Mouse (Mus musculus) ovary, adult 10 weeks (tissue): ENCODE results near the gene Zbtb41. TPM values are rescaled to one million over a fixed set of nuclear protein-coding genes. Genes with fewer than 3 reads are reported as not detected.

Experiments used
- polyA plus RNA-seq: library from polyadenylated mRNA; stranded (reverse); fragments of 350-450 nt; fragmentation: Illumina TruSeq; extraction: RNeasy Lipid Tissue Mini Kit (QIAGEN cat#74804); gene quantifications from one replicate; pipeline ENCODE4 v1.2.3, GENCODE M21; 2014

Gene Zbtb41
- 102 TPM for polyA plus RNA-seq

GRCm38 (mm10) chr1:139421875-139422791 is at the start of gene Zbtb41:
TSS of gene Zbtb41 (plus strand) at chr1:139422288.

GRCm38 (mm10) chr1:139376638-139377286 is 45.3 kb upstream of the Zbtb41 start, which contains the start of gene Crb1:
TSS of gene Crb1 (minus strand) at chr1:139377100.

DNA sequence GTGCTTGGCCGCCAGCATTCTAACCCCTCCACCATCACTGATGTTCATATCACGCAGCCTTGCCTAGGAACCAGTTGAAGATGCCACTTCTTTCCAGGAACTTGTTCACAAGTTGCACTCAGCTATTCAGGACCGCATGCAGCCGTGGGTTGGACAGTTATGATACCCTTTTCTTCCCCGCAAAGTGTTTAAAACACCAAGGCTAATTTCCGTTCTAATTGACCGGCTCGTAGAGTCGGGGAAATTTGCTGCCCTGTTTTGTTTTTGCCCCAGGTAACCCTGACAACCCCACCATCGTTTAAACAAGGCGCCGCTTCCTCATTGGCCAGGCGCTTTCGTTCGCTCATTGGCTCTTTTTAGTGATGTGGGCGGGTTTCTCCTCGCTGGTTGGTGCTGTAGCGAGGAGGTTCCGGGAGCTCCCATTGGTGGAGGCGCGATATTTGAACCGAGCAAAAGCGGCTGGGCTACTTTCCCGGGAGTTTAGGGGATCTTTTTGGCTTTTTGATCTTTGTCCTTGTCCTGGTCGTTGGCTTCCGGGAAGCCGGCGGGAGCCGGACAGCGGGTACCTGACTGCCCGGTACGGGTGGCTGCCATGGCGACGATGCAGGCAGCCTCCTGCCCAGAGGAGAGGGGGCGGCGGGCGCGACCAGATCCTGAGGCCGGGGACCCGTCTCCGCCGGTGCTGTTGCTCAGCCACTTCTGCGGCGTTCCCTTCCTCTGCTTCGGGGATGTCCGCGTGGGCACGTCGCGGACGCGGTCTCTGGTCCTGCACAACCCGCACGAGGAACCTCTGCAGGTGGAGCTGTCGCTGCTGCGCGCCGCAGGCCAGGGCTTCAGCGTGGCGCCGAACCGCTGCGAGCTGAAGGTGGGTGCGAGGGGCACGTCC is 32.5 kb downstream of the Zbtb41 start, which contains the start of gene Aspm:
Gene Aspm (plus strand): TSS at position 433 of the 886 bp plus-strand sequence.

GRCm38 (mm10) chr1:139501258-139501752 is 79.2 kb downstream of the Zbtb41 start, which contains the start of gene F13b:
TSS of gene F13b (plus strand) at chr1:139501702.

Other genes starting within 250 kb of the Zbtb41 start
- 4.5 TPM for gene Crb1, start 45.2 kb upstream of the Zbtb41 start, polyA plus RNA-seq
- 63.5 TPM for gene Aspm, start 32.5 kb downstream of the Zbtb41 start, polyA plus RNA-seq
- gene F13b, start 79.4 kb downstream of the Zbtb41 start, polyA plus RNA-seq = 0.51 TPM
- not detected for gene Cfhr1, start 138.0 kb downstream of the Zbtb41 start, polyA plus RNA-seq